Mouse (Mus musculus) thymus, adult 2 months (tissue): ENCODE results near the gene Bend3. TPM values are rescaled to one million over a fixed set of nuclear protein-coding genes. Genes with fewer than 3 reads are reported as not detected.
A peak's percentile ranks its signal among the peaks of the same experiment; 100 is the strongest.

Source experiments
- DNase-seq: peaks from one replicate; pipeline ENCODE4 v3.0.0; 2021
- H3K27ac ChIP-seq: fragments of 200-500 bp; 2 replicates; pipeline ENCODE4 v1.5.1; 2012; ENCODE audit warnings: low read length, control low read depth; ENCODE audit not compliant: control insufficient read depth, insufficient read depth
- H3K27me3 ChIP-seq: fragments of 200-500 bp; 2 replicates; pipeline ENCODE4 v1.6.1; 2012; ENCODE audit warnings: mild to moderate bottlenecking, low read length, moderate library complexity, mixed read lengths; ENCODE audit not compliant: control insufficient read depth, insufficient read depth
- H3K36me3 ChIP-seq: fragments of 200-500 bp; 2 replicates; pipeline ENCODE4 v1.6.1; 2012; ENCODE audit warnings: mild to moderate bottlenecking, low read length, moderate library complexity; ENCODE audit not compliant: control insufficient read depth, insufficient read depth
- H3K4me1 ChIP-seq: fragments of 200-500 bp; replicated peaks from 2 replicates; pipeline ENCODE4 v1.6.1; 2012; ENCODE audit warnings: low read length; ENCODE audit not compliant: control insufficient read depth, insufficient read depth
- H3K4me3 ChIP-seq: fragments of 200-500 bp; 2 replicates; pipeline ENCODE4 v1.5.1; 2012; ENCODE audit warnings: mild to moderate bottlenecking, low read length, control low read depth, moderate library complexity; ENCODE audit not compliant: control insufficient read depth, insufficient read depth
- CTCF ChIP-seq: fragments of 200-500 bp; IDR thresholded peaks from 2 replicates; pipeline ENCODE4 v1.5.1; 2012; ENCODE audit warnings: mild to moderate bottlenecking, control low read depth, low read length, moderate library complexity, borderline replicate concordance; ENCODE audit not compliant: control insufficient read depth, poor library complexity, insufficient read depth; ENCODE audit errors: extremely low read depth
- POLR2A ChIP-seq: fragments of 200-500 bp; IDR thresholded peaks from 2 replicates; pipeline ENCODE4 v1.6.1; 2012; ENCODE audit warnings: mild to moderate bottlenecking, low read length, control low read depth, moderate library complexity; ENCODE audit not compliant: control insufficient read depth, poor library complexity, insufficient read depth; ENCODE audit errors: extremely low read depth
- WGBS: fragments of 180-500 bp; shearing (Covaris S2); methylation state at CpG from one replicate; pipeline ENCODE4 v1.1.7; 2018; 5-methylcytosine and 5-hydroxymethylcytosine counted together
- polyA plus RNA-seq: library from polyadenylated mRNA; depleted of rRNA; stranded (reverse); fragments of >200 nt; gene quantifications from 2 replicates; pipeline ENCODE4 v1.2.3, GENCODE M21; 2012

The Bend3 gene
- polyA plus RNA-seq, 1 experiment, result 5.1 TPM

GRCm38 (mm10) chr10:43440981-43441740 lies 37.5 kb upstream of the Bend3 start:
- no peak for DNase-seq
- WGBS, result 84% methylated on average over 15 of the region's 15 CpGs
- Histone ChIP-seq H3K27ac (no peak overlapping the region), H3K36me3 (no peaks in the 10 kb centered on the region), H3K4me1 (no peaks in the 10 kb centered on the region), H3K27me3 (no peaks in the 10 kb centered on the region), H3K4me3 (no peak overlapping the region)
- TF ChIP-seq CTCF, result no peak
- TF ChIP-seq POLR2A, result no peak

- peaks cover 3% of the 10 kb centered on the region; the same call in 1 of the 2 replicates for H3K4me1 ChIP-seq
- no peak for TF ChIP-seq CTCF
- no peak for TF ChIP-seq POLR2A
- H3K36me3 ChIP-seq, result no peaks in the 10 kb centered on the region
- no peak overlapping the region for H3K27ac ChIP-seq
- H3K4me3 ChIP-seq, result no peak overlapping the region
- DNase-seq, result no peak
- 95% methylated on average over 3 of the region's 3 CpGs for whole genome bisulfite sequencing
- no peaks in the 10 kb centered on the region for H3K27me3 ChIP-seq
Observed at GRCm38 (mm10) chr10:43448656-43449055, 30.0 kb upstream of the Bend3 start.

- WGBS, result 16% methylated on average over 16 of the region's 16 CpGs
- TF ChIP-seq CTCF, result no peak
- Histone ChIP-seq H3K27ac (no peak overlapping the region), H3K27me3 (no peaks in the 10 kb centered on the region), H3K36me3 (no peaks in the 10 kb centered on the region), H3K4me1 (peaks cover 3% of the 10 kb centered on the region; the same call in 1 of the 2 replicates), H3K4me3 (peak overlapping the region; percentile 36)
- DNase-seq, result peak; percentile 68
Observed at GRCm38 (mm10) chr10:43451848-43452662, 26.6 kb upstream of the Bend3 start.

- H3K27me3 ChIP-seq, result no peaks in the 10 kb centered on the region
- no peak overlapping the region for H3K27ac ChIP-seq
- WGBS, result 24% methylated on average over 5 of the region's 5 CpGs
- H3K36me3 ChIP-seq, result no peaks in the 10 kb centered on the region
- TF ChIP-seq CTCF, result no peak
- no peak for TF ChIP-seq POLR2A
- peaks cover 3% of the 10 kb centered on the region; the same call in 1 of the 2 replicates for H3K4me1 ChIP-seq
- peak overlapping the region; percentile 36 for H3K4me3 ChIP-seq
- DNase-seq, result no peak
Observed at GRCm38 (mm10) chr10:43452663-43452996, 26.0 kb upstream of the Bend3 start.

GRCm38 (mm10) chr10:43454219-43454618 lies 24.4 kb upstream of the Bend3 start:
- 100% methylated on average over 1 of the region's 1 CpGs for WGBS
- Histone ChIP-seq H3K4me1 (peaks cover 3% of the 10 kb centered on the region; the same call in 1 of the 2 replicates), H3K4me3 (no peak overlapping the region), H3K27me3 (no peaks in the 10 kb centered on the region), H3K27ac (no peak overlapping the region), H3K36me3 (no peaks in the 10 kb centered on the region)
- TF ChIP-seq CTCF (no peak), POLR2A (no peak)
- no peak for DNase-seq

GRCm38 (mm10) chr10:43454671-43455070 lies 24.0 kb upstream of the Bend3 start:
- 94% methylated on average over 3 of the region's 3 CpGs for WGBS
- H3K36me3 ChIP-seq, result no peaks in the 10 kb centered on the region
- no peaks in the 10 kb centered on the region for H3K27me3 ChIP-seq
- H3K4me3 ChIP-seq, result no peak overlapping the region
- no peak for DNase-seq
- peaks cover 3% of the 10 kb centered on the region; the same call in 1 of the 2 replicates for H3K4me1 ChIP-seq
- no peak overlapping the region for H3K27ac ChIP-seq
- no peak for TF ChIP-seq CTCF
- no peak for TF ChIP-seq POLR2A

- Histone ChIP-seq H3K4me1 (no peaks in the 10 kb centered on the region), H3K27ac (no peak overlapping the region), H3K27me3 (no peaks in the 10 kb centered on the region), H3K36me3 (no peaks in the 10 kb centered on the region), H3K4me3 (no peak overlapping the region)
- 93% methylated on average over 5 of the region's 5 CpGs for WGBS
- no peak for DNase-seq
- TF ChIP-seq POLR2A, result no peak
Observed at GRCm38 (mm10) chr10:43462821-43463220, 15.8 kb upstream of the Bend3 start.
